Mouse (Mus musculus) heart, embryonic 10.5 days (tissue): ENCODE results near the gene Myo1a. TPM values are rescaled to one million over a fixed set of nuclear protein-coding genes. Genes with fewer than 3 reads are reported as not detected.

ENCODE experiments used
- DNase-seq: peaks from one replicate; pipeline ENCODE4 v3.0.0-alpha.2; 2017; ENCODE audit warnings: low spot score
- H3K27ac ChIP-seq: fragments of 300-500 bp; sonication (generic); 2 replicates; pipeline ENCODE4 v1.5.1; 2016; ENCODE audit warnings: mild to moderate bottlenecking
- H3K27me3 ChIP-seq: fragments of 300-500 bp; sonication (generic); 2 replicates; pipeline ENCODE4 v1.6.1; 2016; ENCODE audit warnings: mild to moderate bottlenecking; ENCODE audit not compliant: poor library complexity, insufficient read depth, severe bottlenecking
- H3K36me3 ChIP-seq: fragments of 300-500 bp; sonication (generic); 2 replicates; pipeline ENCODE4 v1.6.1; 2016; ENCODE audit warnings: mild to moderate bottlenecking, moderate library complexity
- H3K4me1 ChIP-seq: fragments of 300-500 bp; sonication (generic); 2 replicates; pipeline ENCODE4 v1.6.1; 2016; ENCODE audit warnings: mild to moderate bottlenecking
- H3K4me3 ChIP-seq: fragments of 300-500 bp; sonication (generic); 2 replicates; pipeline ENCODE4 v1.5.1; 2016; ENCODE audit warnings: mild to moderate bottlenecking, moderate library complexity
- H3K9me3 ChIP-seq: fragments of 300-500 bp; sonication (generic); 2 replicates; pipeline ENCODE4 v1.6.1; 2016; ENCODE audit warnings: mild to moderate bottlenecking, moderate library complexity
- WGBS: fragments of 180-500 bp; shearing (Covaris S2); methylation state at CpG from one replicate; pipeline ENCODE4 v1.1.7; 2016; 5-methylcytosine and 5-hydroxymethylcytosine counted together
- polyA plus RNA-seq: library from polyadenylated mRNA; unstranded; fragments of >200 nt; fragmentation: Nextera tagmentation; extraction: Ambion mirVana; gene quantifications from 2 replicates; pipeline ENCODE4 v1.2.1, GENCODE M21; 2016

The Myo1a gene
- polyA plus RNA-seq, 1 experiment from 2014 or later, result 0.45 TPM

- Histone ChIP-seq H3K9me3 (no peaks in the 10 kb centered on the region), H3K27ac (peak within 1 kb of the TSS; percentile 96), H3K4me3 (peak within 1 kb of the TSS; percentile 99), H3K27me3 (no peaks in the 10 kb centered on the region), H3K36me3 (peaks cover 29% of the 10 kb centered on the region), H3K4me1 (peaks cover 25% of the 10 kb centered on the region)
- 3% methylated on average over 61 of the region's 61 CpGs for WGBS
- peak; percentile 89 for DNase-seq
These were observed 34.2 kb downstream of the Myo1a start, which contains the start of gene Zbtb39 for GRCm38 (mm10) chr10:127739083-127739660. Zbtb39 (plus strand) TSS chr10:127739538.

DNA sequence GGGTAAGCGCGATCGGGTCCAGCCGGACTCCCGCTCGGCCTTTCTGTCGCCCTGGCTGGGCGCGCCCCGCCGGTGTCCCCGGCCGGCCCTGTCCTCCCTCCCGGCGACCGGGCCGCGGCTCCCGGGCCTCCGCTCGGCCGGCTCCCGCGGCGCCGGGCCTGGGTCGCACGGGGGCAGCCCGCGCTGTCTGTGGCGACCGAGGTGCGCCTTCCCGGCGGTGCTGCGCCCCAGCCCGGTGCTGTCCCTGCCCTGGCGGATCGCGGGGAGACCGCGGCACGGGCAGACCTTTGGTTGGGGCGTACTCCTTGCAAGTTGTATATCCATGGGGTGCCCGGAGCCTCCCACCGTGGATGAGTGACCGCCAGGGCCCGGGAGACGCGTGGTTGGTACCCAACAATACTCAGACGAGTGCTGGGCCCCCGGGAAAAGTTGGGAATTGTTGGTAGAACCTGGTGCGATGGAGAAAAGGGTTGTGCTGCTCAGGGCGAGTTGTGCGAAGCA, 34.7 kb downstream of the Myo1a start:
- Histone ChIP-seq H3K4me1 (peaks cover 25% of the 10 kb centered on the region), H3K27me3 (no peaks in the 10 kb centered on the region), H3K36me3 (peaks cover 35% of the 10 kb centered on the region), H3K9me3 (no peaks in the 10 kb centered on the region), H3K27ac (peak overlapping the region; percentile 96), H3K4me3 (peak overlapping the region; percentile 99)
- WGBS, result 0% methylated on average over 53 of the region's 55 CpGs
- DNase-seq, result no peak

DNA sequence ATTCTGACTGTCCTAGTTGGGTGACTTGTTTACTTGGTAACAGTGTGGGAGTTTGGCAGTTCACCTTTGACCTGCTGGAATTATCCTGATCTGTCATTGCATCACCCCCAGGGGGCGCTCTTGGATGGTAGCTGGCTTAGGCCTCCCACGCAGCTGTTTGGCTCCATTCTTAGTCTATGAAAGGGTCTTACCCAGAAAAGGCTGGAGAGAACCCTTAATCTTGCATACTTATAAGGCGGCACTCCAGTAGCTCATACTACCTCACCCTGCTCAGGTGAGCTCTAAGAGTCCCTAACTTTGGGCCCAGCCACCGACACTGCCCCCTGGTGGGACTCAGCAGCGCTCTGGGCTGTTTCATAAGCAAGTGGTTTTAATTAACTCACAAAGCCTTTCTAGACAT, 39.7 kb downstream of the Myo1a start:
- DNase-seq, result no peak
- WGBS, result 66% methylated on average over 5 of the region's 5 CpGs
- peaks cover 73% of the 10 kb centered on the region for H3K36me3 ChIP-seq

DNA sequence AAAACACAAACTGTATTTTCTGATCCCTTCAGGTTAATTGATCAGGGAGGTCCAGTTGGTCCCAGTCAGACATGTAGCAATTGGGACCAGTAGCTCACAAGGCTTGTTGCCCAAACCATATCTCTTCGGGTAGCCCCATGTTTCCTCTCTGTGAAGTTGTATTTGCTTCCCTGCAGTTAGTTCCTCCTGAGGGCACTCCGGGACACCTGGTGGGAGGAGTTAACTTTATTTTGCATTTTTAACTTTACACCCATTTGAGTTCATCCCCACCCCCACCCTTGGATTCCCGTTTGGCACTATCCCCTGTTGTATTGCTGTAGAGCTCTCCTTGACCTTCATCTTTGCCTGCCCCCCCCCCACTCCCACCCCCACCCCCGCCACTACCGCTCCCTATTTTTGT, 40.9 kb downstream of the Myo1a start:
- Histone ChIP-seq H3K36me3 (peaks cover 79% of the 10 kb centered on the region), H3K4me1 (peaks cover 33% of the 10 kb centered on the region), H3K4me3 (no peak overlapping the region), H3K27ac (no peak overlapping the region), H3K27me3 (no peaks in the 10 kb centered on the region), H3K9me3 (no peaks in the 10 kb centered on the region)
- WGBS, result 72% methylated on average over 5 of the region's 5 CpGs
- no peak for DNase-seq

More for the DNA sequence above, 39.7 kb downstream of the Myo1a start:
- Histone ChIP-seq H3K27ac (no peak overlapping the region), H3K4me3 (no peak overlapping the region), H3K4me1 (peaks cover 36% of the 10 kb centered on the region), H3K9me3 (no peaks in the 10 kb centered on the region), H3K27me3 (no peaks in the 10 kb centered on the region)

GRCm38 (mm10) chr10:127747254-127747653, 42.3 kb downstream of the Myo1a start:
- Histone ChIP-seq H3K9me3 (no peaks in the 10 kb centered on the region), H3K27me3 (no peaks in the 10 kb centered on the region), H3K4me3 (0 out of 2 replicates have a peak overlapping the region, but pooled peaks have one; percentile 29), H3K4me1 (peaks cover 31% of the 10 kb centered on the region), H3K36me3 (peaks cover 68% of the 10 kb centered on the region), H3K27ac (peak overlapping the region; percentile 56; the same call in 1 of the 2 replicates)
- WGBS, result 87% methylated on average over 8 of the region's 8 CpGs
- DNase-seq, result no peak

DNA sequence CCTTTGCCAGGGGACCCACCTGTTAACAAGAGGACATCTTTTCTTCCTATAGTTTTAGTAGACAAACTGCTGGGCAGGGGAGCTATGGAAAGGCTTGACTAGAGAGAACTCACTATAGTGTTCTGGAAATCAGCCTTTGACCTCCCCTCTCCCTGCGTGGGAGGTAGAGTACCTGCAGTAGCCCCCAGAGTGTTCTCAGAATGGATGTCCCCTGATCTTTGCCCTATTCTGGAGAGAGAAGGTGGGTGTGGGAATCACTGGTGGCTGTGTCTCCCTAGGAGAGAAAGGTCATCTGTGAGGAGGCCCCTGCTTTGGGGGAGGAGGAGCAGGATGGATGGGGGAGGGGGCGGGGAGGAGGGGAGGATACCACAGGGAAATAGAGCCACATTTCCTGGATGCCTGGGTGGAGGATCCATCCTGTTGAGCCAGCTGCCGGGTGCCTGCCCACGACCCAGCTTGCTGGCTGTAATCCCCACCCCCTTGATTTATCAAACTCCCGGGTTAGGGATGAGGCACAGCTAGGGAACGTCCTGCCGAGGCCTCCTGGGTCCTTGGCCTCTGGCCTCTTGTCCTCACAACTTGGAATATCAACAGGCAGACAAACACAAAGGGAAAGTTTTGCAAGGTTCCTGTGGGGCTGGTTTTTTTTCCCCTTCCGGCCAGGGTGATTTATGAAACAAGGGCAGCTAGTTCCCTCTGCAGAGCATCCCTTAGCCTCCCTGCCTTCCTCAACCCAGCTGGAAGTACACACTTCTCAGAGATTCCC, 44.1 kb downstream of the Myo1a start:
- Histone ChIP-seq H3K27me3 (no peaks in the 10 kb centered on the region), H3K27ac (peak overlapping the region; percentile 72), H3K36me3 (peaks cover 51% of the 10 kb centered on the region), H3K4me3 (peak overlapping the region; percentile 58), H3K9me3 (no peaks in the 10 kb centered on the region), H3K4me1 (peaks cover 31% of the 10 kb centered on the region)
- DNase-seq, result no peak
- WGBS, result 10% methylated on average over 8 of the region's 8 CpGs

DNA sequence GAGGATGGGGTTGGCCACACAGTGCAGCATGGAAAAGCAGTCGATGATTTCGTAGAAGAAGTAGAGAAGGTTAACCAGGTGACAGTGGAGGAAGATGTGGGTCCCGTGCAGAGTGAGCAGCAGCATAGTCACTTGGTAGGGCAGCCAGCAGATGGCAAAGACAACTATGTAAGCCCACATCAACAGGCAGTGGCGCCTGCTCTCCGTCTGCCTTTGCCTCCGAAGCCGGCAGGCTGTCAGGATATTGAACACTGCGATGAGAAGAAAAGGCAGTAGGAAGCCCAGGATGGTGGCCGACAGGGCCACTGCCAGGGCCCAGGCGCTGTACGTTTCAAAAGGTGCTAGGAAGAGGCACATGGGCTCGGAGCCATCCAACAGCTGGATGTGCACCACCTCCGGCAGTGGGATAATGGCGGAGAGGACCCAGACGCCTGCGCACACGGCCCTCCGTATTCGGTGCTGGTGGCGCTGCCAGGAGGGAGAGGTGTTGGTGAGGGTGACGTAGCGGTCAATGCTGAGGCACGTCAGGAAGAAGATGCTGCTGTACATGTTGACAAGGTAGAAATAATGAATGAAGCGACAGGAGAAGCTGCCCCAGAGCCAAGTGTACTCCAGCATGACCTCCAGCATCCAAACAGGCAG, 45.3 kb downstream of the Myo1a start:
- peak; percentile 71 for DNase-seq
- no peaks in the 10 kb centered on the region for H3K27me3 ChIP-seq
- H3K9me3 ChIP-seq, result no peaks in the 10 kb centered on the region
- peaks cover 34% of the 10 kb centered on the region for H3K4me1 ChIP-seq
- peak overlapping the region; percentile 58 for H3K4me3 ChIP-seq
- peaks cover 40% of the 10 kb centered on the region for H3K36me3 ChIP-seq
- H3K27ac ChIP-seq, result peak overlapping the region; percentile 72
- WGBS, result 44% methylated on average over 24 of the region's 24 CpGs

DNA sequence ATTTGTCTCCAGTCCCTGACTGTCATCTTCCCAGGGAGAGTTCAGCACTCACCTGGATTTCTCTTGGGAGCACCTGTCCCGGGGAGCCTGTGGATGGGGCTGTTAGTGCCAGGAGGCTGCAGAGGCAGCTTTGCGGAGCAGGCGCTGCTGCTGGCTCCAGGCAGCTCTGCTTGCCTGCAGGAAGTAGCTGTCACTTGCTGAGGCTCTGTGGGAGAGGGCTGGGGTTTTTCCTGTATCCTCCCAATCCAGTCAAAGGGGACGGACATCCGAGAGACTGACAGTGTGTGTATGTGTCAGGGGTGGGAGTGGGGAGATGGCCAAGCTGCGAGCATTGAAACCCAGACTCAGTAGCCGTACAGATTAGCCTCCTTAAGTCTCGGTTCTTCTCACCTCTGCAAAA, 46.6 kb downstream of the Myo1a start, which contains the start of gene Gpr182:
Gene Gpr182, minus strand, starts transcription at position 185 of the 400 bp plus-strand sequence.
- H3K36me3 ChIP-seq, result peaks cover 28% of the 10 kb centered on the region
- 35% methylated on average over 8 of the region's 8 CpGs for WGBS
- H3K4me1 ChIP-seq, result peaks cover 35% of the 10 kb centered on the region
- H3K27me3 ChIP-seq, result no peaks in the 10 kb centered on the region
- peak within 1 kb of the TSS; percentile 48; the same call in 1 of the 2 replicates for H3K27ac ChIP-seq
- peak within 1 kb of the TSS; percentile 58 for H3K4me3 ChIP-seq
- H3K9me3 ChIP-seq, result no peaks in the 10 kb centered on the region
- peak; percentile 82 for DNase-seq

DNA sequence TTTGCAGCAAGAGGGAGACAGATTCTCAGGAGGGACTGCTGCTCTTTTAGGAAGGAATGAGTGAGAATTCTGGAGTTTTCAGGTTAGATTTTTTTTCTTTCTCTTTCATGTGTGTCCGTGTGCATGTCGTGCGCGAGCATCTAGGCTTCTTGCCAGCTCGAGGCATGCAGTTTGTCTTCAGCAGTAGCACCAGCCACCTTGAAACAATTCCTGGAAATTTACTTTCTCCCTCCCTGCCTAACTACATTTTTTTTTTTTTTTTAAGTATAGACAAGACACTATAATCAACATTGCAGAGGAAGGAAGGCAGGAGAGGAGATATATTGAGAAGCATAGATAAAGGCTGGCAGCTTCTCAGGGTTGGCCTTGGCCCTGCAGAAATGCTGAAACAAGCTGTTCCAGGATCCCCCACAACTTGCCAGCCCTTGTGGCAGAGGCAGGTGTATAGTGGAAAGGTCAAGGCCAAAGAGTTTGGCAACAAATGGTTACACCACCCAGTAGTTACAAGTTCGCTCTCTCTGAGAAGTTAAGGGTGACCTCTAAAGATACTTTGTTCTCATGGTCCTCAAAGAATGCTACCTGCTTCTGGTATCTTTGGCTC, 49.7 kb downstream of the Myo1a start:
- Histone ChIP-seq H3K4me3 (no peak overlapping the region), H3K9me3 (no peaks in the 10 kb centered on the region), H3K27me3 (no peaks in the 10 kb centered on the region), H3K4me1 (peaks cover 18% of the 10 kb centered on the region), H3K36me3 (0 out of 2 replicates have a peak, but pooled peaks cover 6% of the 10 kb centered on the region), H3K27ac (0 out of 2 replicates have a peak overlapping the region, but pooled peaks have one; percentile 23)
- no peak for DNase-seq
- WGBS, result 65% methylated on average over 6 of the region's 6 CpGs

DNA sequence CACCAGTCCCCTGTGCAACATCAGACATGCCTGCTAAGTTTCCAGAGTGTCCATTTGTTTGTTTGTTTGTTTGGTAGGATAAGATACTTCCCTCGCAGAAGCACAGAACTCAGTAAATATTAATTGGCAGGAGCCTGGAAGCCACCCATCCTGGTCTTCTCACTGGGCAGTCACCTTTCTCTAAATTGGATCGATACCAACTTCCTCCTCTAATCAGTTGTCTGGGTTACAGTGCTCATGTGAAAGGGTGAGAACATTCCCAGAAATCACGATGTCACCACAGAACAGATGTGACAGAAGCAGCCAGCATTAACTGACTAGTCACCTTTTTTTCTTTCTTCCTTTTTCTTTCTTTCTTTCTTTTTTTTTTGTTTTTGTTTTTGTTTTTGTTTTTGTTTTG, 50.3 kb downstream of the Myo1a start:
- WGBS, result 60% methylated on average over 3 of the region's 3 CpGs
- Histone ChIP-seq H3K4me3 (no peak overlapping the region), H3K27ac (no peak overlapping the region), H3K36me3 (0 out of 2 replicates have a peak, but pooled peaks cover 4% of the 10 kb centered on the region), H3K4me1 (peaks cover 14% of the 10 kb centered on the region), H3K9me3 (no peaks in the 10 kb centered on the region), H3K27me3 (no peaks in the 10 kb centered on the region)
- DNase-seq, result no peak

- H3K9me3 ChIP-seq, result no peaks in the 10 kb centered on the region
- H3K4me1 ChIP-seq, result peaks cover 9% of the 10 kb centered on the region
- H3K4me3 ChIP-seq, result peak overlapping the region; percentile 47
- H3K27ac ChIP-seq, result peak overlapping the region; percentile 56
- no peaks in the 10 kb centered on the region for H3K36me3 ChIP-seq
- no peak for DNase-seq
- H3K27me3 ChIP-seq, result no peaks in the 10 kb centered on the region
- WGBS, result 27% methylated on average over 18 of the region's 18 CpGs
These were observed 50.9 kb downstream of the Myo1a start for GRCm38 (mm10) chr10:127755770-127756468.
